Mouse (Mus musculus) liver, adult 2 months (tissue): ENCODE measurements around the gene Tor2a. TPM values are rescaled to one million over a fixed set of nuclear protein-coding genes. Genes with fewer than 3 reads are reported as not detected.
A peak's percentile ranks its signal among the peaks of the same experiment; 100 is the strongest.

Experiments
- DNase-seq: peaks from one replicate; pipeline ENCODE4 v3.0.0-alpha.2; 2011; ENCODE audit warnings: low read depth, low spot score; ENCODE audit errors: extremely low read depth
- H3K27ac ChIP-seq: fragments of 200-500 bp; replicated peaks from 2 replicates; pipeline ENCODE4 v1.5.1; 2012; ENCODE audit warnings: low read depth, mild to moderate bottlenecking, control low read depth, inconsistent platforms, low read length; ENCODE audit not compliant: insufficient read depth
- H3K27me3 ChIP-seq: fragments of 200-500 bp; 2 replicates; pipeline ENCODE4 v1.6.1; 2012; ENCODE audit warnings: mild to moderate bottlenecking, moderate library complexity, low read length, inconsistent platforms; ENCODE audit not compliant: control insufficient read depth, insufficient read depth
- H3K36me3 ChIP-seq: fragments of 200-500 bp; 2 replicates; pipeline ENCODE4 v1.6.1; 2012; ENCODE audit warnings: low read length, inconsistent platforms; ENCODE audit not compliant: control insufficient read depth, insufficient read depth
- H3K4me1 ChIP-seq: fragments of 200-500 bp; 2 replicates; pipeline ENCODE4 v1.6.1; 2011; ENCODE audit warnings: low read length; ENCODE audit not compliant: control insufficient read depth, insufficient read depth
- H3K4me3 ChIP-seq: fragments of 200-500 bp; 2 replicates; pipeline ENCODE4 v1.5.1; 2011; ENCODE audit warnings: low read depth, mild to moderate bottlenecking, control low read depth, low read length, moderate library complexity; ENCODE audit not compliant: insufficient read depth
- H3K79me2 ChIP-seq: fragments of 200-500 bp; 2 replicates; pipeline ENCODE4 v1.6.1; 2012; ENCODE audit warnings: inconsistent platforms, mild to moderate bottlenecking, low read length, moderate library complexity; ENCODE audit not compliant: control insufficient read depth, insufficient read depth
- H3K9ac ChIP-seq: fragments of 200-500 bp; 2 replicates; pipeline ENCODE4 v1.6.1; 2012; ENCODE audit warnings: low read depth, mild to moderate bottlenecking, control low read depth, inconsistent platforms, low read length
- CTCF ChIP-seq: fragments of 200-500 bp; IDR thresholded peaks from 2 replicates; pipeline ENCODE4 v1.5.1; 2011; ENCODE audit warnings: low read depth, low read length, control low read depth
- POLR2A ChIP-seq: fragments of 200-500 bp; IDR thresholded peaks from 2 replicates; pipeline ENCODE4 v1.6.1; 2011; ENCODE audit warnings: low read length, control low read depth; ENCODE audit not compliant: insufficient read depth; ENCODE audit errors: extremely low read depth
- WGBS: fragments of 180-500 bp; shearing (Covaris S2); methylation state at CpG from one replicate; pipeline ENCODE4 v1.1.7; 2018; 5-methylcytosine and 5-hydroxymethylcytosine counted together
- polyA plus RNA-seq: library from polyadenylated mRNA; depleted of rRNA; stranded (reverse); fragments of >200 nt; gene quantifications from 2 replicates; pipeline ENCODE4 v1.2.3, GENCODE M21; 2012
- total RNA-seq: library from RNA; depleted of rRNA; stranded (reverse); fragments of >200 nt; gene quantifications from 2 replicates; pipeline ENCODE4 v1.2.3, GENCODE M21; 2014

The Tor2a gene
- total and polyA plus RNA-seq, 2 experiments: 26.6 to 72.6 TPM

DNA sequence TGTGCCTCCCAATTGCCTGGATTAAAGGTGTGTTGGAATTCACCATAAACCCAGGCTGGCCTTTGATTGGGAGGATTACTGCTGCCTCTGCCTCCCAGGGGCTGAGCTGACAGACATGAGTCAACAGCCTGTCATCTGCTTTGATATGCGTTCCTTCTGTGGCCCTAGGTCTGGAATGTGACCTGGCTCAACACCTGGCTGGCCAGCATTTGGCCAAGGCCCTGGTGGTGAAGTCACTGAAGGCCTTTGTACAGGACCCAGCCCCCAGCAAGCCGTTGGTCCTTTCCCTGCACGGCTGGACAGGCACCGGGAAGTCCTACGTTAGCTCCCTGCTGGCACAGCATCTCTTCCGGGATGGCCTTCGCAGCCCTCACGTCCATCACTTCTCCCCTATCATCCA, 1.5 kb downstream of the Tor2a start:
- no peaks in the 10 kb centered on the region for H3K27me3 ChIP-seq
- TF ChIP-seq POLR2A: no peak
- no peak for TF ChIP-seq CTCF
- no peak overlapping the region for H3K9ac ChIP-seq
- H3K36me3 ChIP-seq: no peaks in the 10 kb centered on the region; the same call in 1 of the 2 replicates
- 56% methylated on average over 8 of the region's 8 CpGs for WGBS
- H3K79me2 ChIP-seq: no peaks in the 10 kb centered on the region
- peak; percentile 42 for DNase-seq
- H3K4me3 ChIP-seq: no peak overlapping the region
- H3K27ac ChIP-seq: no peak overlapping the region
- H3K4me1 ChIP-seq: no peaks in the 10 kb centered on the region

- H3K9ac ChIP-seq: no peak overlapping the region
- TF ChIP-seq CTCF (no peak), POLR2A (no peak)
- no peak overlapping the region for H3K27ac ChIP-seq
- H3K4me1 ChIP-seq: no peaks in the 10 kb centered on the region
- WGBS: 92% methylated on average over 2 of the region's 2 CpGs
- no peaks in the 10 kb centered on the region; the same call in 1 of the 2 replicates for H3K36me3 ChIP-seq
- DNase-seq: no peak
- H3K27me3 ChIP-seq: no peaks in the 10 kb centered on the region
- no peaks in the 10 kb centered on the region for H3K79me2 ChIP-seq
- no peak overlapping the region for H3K4me3 ChIP-seq
These were observed 2.0 kb downstream of the Tor2a start for GRCm38 (mm10) chr2:32759001-32759400.

DNA sequence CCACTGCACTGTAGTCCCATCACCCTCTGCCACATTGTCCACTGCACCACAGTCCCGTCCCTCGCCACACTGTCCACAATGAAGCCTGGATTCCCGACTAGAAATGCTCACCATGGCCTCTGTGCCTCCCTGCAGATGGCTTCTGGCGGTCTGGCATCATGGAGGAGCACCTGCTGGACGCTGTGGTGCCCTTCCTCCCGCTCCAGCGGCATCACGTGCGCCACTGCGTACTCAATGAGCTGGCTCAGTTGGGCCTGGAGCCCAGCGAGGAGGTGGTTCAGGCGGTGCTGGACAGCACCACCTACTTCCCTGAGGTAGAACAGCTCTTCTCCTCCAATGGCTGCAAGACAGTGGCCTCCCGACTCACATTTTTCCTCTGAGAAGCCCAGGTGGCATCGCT, 4.3 kb downstream of the Tor2a start:
- Histone ChIP-seq H3K27ac (no peak overlapping the region), H3K27me3 (no peaks in the 10 kb centered on the region), H3K4me3 (no peak overlapping the region), H3K79me2 (no peaks in the 10 kb centered on the region), H3K9ac (no peak overlapping the region), H3K4me1 (no peaks in the 10 kb centered on the region), H3K36me3 (no peaks in the 10 kb centered on the region; the same call in 1 of the 2 replicates)
- no peak for DNase-seq
- TF ChIP-seq CTCF (no peak), POLR2A (no peak)
- 94% methylated on average over 14 of the region's 14 CpGs for WGBS

DNA sequence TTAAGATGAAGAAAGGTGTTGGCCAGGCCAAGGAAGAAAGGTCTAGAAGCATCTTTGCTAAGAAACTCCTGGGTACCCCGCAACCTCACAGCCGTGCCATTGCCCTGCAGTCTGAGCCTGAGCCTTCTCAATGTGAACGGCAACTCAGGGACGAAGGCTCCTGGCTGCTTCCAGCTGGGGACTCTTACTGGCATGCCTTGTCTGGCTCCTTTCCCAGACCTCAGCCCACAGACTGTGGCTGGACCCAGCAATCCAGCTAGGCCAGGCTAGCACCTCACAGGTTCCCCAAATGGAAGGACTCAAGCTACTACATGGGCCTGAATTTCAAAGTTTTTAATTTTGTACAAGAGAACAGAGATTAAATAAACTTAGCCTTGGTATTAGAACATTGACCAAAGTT, 4.8 kb downstream of the Tor2a start:
- TF ChIP-seq POLR2A: no peak
- TF ChIP-seq CTCF: no peak
- 71% methylated on average over 4 of the region's 4 CpGs for WGBS
- no peak for DNase-seq
- no peaks in the 10 kb centered on the region for H3K27me3 ChIP-seq
- no peak overlapping the region for H3K4me3 ChIP-seq
- no peak overlapping the region for H3K27ac ChIP-seq
- H3K4me1 ChIP-seq: no peaks in the 10 kb centered on the region
- no peaks in the 10 kb centered on the region; the same call in 1 of the 2 replicates for H3K36me3 ChIP-seq
- H3K9ac ChIP-seq: no peak overlapping the region
- H3K79me2 ChIP-seq: no peaks in the 10 kb centered on the region

- DNase-seq: no peak
- no peaks in the 10 kb centered on the region for H3K79me2 ChIP-seq
- H3K27me3 ChIP-seq: no peaks in the 10 kb centered on the region
- H3K36me3 ChIP-seq: no peaks in the 10 kb centered on the region; the same call in 1 of the 2 replicates
- TF ChIP-seq POLR2A (no peak), CTCF (peak; percentile 42; the same call in 1 of the 2 replicates)
- H3K4me1 ChIP-seq: no peaks in the 10 kb centered on the region
- H3K27ac ChIP-seq: no peak overlapping the region
- 89% methylated on average over 3 of the region's 3 CpGs for WGBS
- no peak overlapping the region for H3K4me3 ChIP-seq
- no peak overlapping the region for H3K9ac ChIP-seq
These were observed 6.3 kb downstream of the Tor2a start for GRCm38 (mm10) chr2:32763353-32763752.

DNA sequence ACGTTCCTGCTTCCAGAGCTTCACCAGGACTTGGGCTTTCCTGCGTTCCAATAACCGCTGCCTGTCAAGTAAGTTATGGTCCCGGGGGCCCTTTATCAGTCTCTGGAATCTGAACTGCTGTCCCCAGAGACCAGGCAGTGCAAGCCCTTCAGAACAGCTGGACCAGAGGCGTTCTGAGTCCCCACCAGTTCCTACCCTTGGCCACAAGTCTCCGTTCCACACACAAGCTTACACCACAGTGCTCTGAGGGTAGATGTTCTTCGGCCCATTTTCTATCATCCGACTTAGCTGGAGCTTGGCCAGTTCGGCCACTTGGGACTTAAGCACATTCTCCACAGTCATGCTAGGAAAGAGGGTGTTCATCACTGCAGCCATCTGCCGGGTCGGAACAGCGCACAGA, 10.2 kb downstream of the Tor2a start:
- TF ChIP-seq POLR2A (no peak), CTCF (no peak)
- Histone ChIP-seq H3K4me1 (peaks cover 5% of the 10 kb centered on the region), H3K79me2 (no peaks in the 10 kb centered on the region), H3K36me3 (no peaks in the 10 kb centered on the region), H3K27me3 (no peaks in the 10 kb centered on the region), H3K27ac (no peak overlapping the region), H3K9ac (no peak overlapping the region), H3K4me3 (no peak overlapping the region)
- no peak for DNase-seq
- 87% methylated on average over 12 of the region's 12 CpGs for WGBS
